Comparison of ENCODE assay signal across 11 mouse cellular contexts in the genomic region with DNA sequence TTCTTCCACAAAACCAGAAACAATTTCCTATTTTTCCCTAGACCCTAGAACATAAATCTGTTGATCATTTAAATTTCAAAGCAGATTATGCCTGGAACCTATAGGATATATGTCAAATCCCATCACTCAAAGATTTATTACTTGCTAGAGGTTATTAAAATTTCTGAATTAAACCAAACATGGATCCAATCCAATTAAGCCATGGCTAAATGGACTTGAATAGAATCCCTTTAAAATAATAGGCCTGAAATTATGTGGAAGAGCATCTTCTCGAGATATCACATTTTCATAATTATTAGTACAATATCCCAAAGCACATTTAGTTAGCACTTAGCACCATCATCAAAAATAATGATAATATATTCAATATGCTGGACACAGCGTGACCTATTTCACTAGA.
"Had no signal": no experiment of that assay in that cellular context is flagged by ENCODE, and none has a peak within 500 bp of the region (broad histone marks: within the 10 kb centered on the region; RNA-seq: fewer than 3 reads in every experiment).

No protein-coding gene starts in this region.

- DNase-seq: right cerebral cortex, adult 18-20 months; right cerebral cortex, postnatal 14 days; right cerebral cortex, postnatal 25 days; right cerebral cortex, postnatal 4 days; spleen, adult 18-20 months; thymus, adult 18-20 months; thymus, adult 2 months; thymus, postnatal 14 days; thymus, postnatal 25 days; thymus, postnatal 36 days; thymus, postnatal 4 days had no signal
